Mouse (Mus musculus) 416B (cell line): Measurements from ENCODE around the gene Sult2a6.

Experiments used
- DNase-seq: peaks from one replicate; pipeline ENCODE4 v3.0.0; 2011; ENCODE audit warnings: low read depth

Gene Sult2a6

DNA sequence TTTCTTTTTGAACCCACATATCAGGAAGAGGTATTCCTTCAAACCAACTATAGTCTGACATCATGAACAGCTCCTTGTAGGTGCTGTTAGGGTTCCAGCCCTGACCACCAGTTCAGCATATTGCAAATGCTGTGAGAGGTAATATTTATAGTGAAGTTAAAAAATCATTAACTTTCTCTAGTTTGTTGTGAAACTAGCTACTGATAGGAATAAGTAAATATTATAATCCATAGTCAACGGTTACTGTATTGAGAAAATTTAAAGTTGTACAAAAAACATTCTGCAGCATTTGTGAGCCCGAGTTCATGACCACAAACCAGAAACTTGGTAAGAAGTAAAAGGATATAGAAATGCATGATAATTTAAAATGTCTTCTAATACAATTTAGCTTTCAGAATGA is at the start of gene Sult2a6:
TSS of gene Sult2a6 (minus strand) at position 101 of the 400 bp plus-strand sequence.
- no peak for DNase-seq

DNA sequence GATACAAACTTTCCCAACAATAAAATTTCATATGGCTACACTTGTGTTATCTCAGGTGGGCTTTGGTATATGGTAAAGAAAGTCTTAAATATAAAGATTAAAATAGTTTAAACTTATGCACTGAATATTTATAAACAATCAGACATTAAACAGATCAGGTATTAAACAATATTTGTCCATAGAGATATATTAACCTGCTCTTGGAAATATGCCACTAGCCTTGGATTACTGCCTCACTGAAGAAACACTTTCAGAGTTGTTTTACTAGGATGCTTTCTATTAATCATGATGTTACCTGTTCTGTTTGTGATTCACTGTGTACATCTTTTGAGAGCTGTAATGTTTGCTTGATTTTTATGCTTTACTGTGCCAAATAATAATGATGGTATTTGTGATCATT is 39.4 kb downstream of the Sult2a6 start:
- DNase-seq = no peak

DNA sequence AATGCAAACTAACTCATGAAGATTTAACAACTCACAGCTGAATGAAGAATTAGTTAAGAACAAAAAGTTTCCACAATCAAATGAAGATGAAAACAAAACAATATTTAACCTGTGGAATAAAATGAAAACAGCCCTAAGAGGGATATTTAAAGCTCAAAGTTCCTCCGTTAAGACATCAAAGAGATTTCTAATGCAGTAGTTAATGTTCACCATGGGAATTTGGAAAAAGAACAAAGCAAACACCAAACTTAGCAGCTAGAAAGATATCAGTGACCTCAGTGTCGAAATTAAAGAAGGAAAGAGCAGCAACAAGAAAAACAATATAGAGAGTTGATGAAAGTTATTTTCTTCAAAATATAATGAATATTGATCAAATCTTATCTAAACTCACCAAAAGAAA is 51.3 kb downstream of the Sult2a6 start:
- DNase-seq = no peak

DNA sequence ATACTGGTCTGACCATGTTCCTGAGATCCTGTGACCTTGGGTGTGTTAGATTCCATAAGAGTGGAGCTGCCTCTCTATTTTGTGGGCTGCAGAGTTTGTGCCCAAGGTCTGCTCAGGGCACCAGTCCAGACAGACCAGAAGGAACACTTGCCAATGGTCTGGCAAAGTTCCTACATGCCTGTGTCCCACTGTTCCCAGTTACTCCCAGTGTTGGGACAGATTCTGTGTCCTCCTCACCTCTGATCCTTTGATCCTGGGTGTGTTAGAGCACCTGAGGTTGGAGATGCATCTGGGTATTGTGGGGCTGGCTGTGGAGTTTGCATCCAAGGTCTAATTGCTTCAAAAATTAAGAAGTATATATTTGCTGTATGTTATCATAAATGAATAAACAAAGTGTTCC is 52.2 kb downstream of the Sult2a6 start:
- DNase-seq = no peak
